Mouse (Mus musculus) adrenal gland, adult 18-20 months (tissue): Measurements from ENCODE around the gene Actr1a. TPM values are rescaled to one million over a fixed set of nuclear protein-coding genes. Genes with fewer than 3 reads are reported as not detected.
A peak's percentile ranks its signal among the peaks of the same experiment; 100 is the strongest.

Experiments used
- DNase-seq, 2 experiments: peaks; one replicate each; pipeline ENCODE4 v3.0.0; 2021 to 2022; ENCODE audit warnings: low spot score in 2 of 2
- total RNA-seq, 2 experiments: library from RNA; stranded (reverse); gene quantifications; 1 replicate in 1 of 2; 2 replicates in 1 of 2; pipeline ENCODE4 v1.2.3; 2021

The Actr1a gene
- total RNA-seq, 2 experiments from 2014 or later, result 121 to 122 TPM

DNA sequence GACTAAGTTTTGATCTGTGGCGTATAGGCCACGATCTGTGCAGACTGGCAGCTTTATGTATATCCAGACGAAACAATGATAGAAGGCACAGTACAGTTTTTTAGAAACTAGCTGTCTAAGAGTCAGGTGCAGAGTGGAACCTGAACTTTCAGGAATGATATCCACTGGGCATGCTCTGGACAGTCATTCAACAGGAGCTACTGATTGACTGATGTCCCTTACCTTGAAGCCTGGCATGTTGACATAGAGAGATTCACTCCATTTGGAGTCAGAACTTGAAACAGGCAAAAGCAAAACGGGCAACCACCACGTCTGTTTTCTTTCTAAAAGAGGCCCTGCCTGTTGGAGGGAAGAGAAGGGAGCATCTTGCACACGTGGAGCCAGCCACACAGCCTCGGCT is 5.0 kb upstream of the Actr1a start:
- DNase-seq, result no peak

DNA sequence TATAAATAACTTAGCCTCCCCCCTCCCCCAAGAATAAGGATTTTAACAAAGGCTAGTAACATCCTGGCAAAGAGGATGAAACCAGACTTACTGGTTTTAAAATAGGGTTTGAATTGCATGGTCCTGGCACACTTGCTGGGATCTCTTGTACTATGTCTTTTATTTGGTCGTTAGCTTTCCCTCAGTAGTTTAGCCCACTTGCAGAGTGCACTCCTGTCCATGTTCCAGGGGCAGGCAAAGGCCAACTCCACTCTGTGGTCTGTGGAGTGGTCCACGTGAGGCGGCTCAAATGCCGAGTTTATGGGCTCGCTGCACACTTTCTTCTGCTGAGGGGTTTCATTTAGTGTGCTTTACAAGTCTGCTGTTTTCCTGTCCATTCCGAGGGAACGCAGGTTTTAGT is 4.3 kb upstream of the Actr1a start:
- no peak for DNase-seq

DNA sequence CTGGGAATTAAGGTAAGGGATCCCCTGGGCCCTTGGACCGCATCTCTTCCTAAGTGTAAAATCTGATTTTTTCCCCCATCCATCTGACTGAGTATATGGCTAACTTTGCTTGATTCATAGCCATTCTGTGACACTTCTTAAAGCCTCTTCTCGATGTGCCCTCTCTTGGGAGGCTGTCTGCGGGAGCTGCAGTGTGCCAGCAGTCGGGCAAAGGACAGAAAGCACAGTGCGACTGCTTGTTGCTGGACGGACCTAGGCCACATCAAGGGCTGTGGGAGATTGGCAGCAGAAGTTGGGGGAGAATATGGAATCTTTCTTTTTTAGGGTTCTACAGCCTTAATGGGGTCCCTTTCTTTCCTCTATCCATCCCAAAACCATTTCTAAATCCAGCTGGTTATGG is 3.8 kb upstream of the Actr1a start:
- DNase-seq, result no peak

DNA sequence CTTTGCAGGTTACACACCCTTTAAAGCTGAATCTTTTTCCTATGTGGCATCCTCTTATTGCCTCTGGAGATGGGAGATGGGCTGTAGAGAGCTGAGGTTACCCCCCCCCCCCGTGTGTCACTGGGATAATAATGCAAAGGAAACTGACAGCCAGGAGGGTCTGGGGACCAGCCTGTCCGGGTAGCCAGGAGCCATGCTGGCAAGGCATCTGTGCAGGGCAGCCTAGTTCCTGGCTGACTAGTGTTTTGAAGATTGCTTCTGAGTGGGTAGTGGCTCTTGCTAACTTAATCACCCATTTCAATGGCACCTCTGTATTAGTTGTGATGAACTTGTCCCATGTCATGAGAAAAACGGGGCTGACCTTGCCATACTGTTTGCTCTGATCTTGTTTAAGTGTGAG is 2.9 kb upstream of the Actr1a start:
- no peak for DNase-seq

DNA sequence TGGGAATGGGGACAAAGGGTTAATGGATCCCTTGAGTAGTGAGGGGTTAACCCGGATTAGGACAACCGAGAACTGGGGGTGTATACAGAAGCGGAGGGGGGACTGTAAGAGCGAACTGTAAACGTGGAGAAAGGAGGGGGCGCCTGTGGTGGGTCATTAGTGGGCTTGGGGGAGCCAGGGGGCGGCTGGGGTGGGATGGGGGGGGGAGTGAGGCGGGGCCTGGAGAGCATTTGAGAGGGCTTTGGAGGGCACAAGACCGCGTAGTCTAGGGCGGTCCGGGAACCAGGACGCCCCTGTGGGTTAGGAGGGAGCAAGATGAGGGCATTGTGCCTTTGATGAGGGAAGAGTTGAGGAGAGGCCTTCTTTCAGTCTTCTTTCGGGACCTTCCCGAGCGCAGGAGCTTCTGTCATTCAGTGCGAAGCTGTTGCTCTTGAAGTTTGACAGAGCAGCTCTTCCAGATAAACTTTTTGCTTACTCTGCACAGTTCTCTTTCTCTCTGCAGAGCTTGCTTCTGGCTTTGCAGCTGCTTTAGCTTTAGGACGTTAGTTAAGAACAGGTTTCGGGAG is 2.0 kb upstream of the Actr1a start:
- DNase-seq, result no peak

DNA sequence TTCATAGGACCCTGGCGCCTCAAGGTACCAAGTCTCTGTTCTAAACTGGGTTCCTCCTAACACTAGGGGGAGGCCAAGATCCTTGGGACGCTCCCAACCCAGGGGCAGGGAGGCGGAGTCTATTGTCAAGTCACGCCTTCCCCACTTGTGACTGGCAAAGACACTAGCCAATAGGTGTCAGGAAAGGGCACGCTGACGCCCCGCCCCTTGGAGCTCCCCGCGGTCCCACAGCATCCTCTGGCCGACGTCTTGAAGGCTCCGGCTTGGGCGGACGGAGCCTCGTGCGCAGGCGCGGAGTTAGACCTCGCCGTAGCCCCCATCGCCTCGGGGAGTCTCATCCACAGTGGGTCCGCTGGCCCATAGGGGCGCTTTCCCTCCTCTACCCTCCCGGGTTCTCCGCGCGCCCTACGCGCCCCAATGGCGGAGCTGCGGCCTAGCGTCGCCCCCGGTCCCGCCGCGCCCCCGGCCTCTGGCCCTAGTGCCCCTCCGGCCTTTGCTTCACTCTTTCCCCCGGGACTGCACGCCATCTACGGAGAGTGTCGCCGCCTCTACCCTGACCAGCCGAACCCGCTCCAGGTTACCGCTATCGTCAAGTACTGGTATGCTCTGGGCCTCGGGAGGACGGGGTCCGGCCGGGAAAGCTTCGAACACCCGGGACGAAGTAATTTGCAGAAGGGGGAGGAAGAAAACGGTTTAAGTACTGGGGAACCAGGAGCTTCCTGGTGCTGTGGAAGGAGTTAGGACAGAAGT is 1.3 kb upstream of the Actr1a start, which contains the start of gene Sufu:
Sufu (plus strand) TSS at position 211 of the 750 bp plus-strand sequence.
- peak; percentile 95 to 96 for DNase-seq

DNA sequence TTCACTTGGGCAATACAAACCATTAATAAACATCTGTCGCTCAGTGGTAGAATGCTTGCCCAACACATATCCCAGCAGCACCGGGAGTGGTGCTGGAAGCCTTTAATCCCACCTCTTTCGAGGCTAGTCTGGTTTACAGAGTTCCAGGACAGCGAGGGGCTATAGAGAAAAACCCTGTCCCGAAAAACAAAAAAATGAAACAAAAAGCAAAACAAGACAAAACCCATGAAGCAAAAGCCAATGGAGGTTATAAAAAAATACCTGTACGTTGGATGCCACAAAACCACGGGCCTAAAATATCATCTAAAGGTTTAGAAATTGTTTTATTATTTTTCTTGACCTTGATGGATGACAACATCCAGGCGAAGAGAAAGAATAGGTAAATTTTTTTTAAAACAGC is 561 bp upstream of the Actr1a start:
- DNase-seq, result no peak

DNA sequence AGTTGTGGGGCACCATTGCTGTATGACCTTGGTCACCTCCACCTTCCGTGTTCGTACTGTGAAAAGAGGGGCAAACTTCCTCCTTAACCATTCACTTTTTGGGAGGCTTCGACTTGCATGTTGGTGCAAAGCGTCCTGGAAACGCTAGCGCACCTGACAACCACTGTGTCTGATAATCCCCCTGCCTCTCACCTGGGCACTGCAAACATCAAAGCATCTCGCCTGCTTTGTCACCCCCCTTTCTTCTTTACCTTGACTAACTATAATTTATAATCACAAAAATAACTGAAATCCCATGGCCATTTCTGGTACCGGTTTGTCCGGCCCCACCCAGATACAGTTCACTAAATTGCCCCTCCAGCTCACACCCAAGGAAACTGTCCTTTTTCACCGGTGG is 838 bp downstream of the Actr1a start:
- DNase-seq, result no peak

DNA sequence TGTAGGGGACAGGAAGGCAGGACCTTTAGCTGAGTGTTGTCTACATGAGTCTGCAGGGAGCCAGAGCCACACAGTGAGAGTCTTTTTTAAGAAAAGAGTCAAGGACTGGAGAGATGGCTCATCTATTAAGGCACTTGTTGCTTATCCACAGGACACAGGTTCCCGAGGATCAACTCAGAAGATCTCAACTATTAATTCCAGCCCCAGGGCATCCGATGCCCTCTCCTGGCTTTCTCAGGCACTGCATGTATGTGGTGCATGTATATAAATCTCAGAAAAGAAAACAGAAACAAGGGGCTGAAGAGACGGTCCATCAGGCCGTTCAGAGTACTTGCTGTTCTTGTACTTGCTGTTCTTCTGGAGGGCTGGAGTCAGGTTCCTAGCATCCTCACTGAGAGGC is 3.5 kb downstream of the Actr1a start:
- DNase-seq, result no peak

DNA sequence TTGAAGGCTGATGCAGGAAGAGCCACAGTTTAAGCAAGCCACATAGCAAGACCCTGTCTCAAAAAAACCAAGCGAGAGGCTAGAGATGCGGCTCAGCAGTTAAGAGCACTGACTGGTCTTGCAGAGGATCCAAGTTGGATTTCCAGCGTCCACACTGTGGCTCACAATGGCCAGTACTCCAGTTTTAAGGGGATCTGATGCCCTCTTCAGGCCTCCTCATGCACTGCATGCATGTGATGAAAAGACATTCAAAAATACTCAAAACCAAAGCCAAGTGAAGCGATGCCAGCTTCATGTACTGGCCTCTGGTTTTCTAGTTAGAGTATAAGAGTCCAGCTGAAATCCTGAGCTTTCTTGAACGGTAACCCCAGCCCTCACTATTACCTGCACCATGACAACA is 5.7 kb downstream of the Actr1a start:
- no peak for DNase-seq

DNA sequence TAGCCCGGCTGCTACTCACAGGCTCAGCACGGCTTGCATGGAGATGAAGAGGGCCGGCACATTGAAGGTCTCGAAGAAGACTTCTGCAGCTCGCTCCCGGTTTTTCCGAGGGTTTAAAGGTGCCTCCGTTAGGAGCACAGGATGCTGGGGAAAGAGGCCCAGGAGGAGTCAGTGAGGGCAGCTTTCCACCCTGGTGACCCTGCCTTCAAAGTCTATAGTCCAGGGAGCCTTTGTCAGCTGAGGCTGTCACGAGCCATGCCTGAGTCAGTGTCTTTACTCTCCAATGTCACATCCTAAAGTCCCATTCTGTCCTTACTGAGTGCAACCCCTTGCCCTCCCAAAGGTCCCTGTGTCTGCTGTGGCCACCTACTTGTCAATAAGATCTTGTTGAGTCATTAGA is 13.3 kb downstream of the Actr1a start:
- no peak for DNase-seq

DNA sequence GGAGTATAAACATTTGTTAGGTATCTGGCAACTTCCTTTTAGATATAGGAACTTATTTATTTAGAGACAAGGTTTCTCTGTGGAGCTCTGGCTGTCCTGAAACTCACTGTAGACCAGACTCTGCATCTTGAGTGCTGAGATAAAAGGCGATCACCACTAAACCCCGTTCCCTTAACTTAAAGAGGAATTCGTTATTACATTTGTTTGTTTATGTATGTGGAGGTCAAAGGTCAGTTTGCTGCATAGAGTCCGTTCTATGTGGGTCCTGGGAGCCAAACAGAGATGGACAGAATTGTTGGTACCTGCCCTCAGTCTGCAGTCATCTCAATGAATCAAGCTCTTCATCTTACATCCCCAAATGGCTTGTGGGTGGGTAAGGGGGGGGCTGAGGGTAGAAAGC is 19.7 kb downstream of the Actr1a start:
- no peak for DNase-seq

DNA sequence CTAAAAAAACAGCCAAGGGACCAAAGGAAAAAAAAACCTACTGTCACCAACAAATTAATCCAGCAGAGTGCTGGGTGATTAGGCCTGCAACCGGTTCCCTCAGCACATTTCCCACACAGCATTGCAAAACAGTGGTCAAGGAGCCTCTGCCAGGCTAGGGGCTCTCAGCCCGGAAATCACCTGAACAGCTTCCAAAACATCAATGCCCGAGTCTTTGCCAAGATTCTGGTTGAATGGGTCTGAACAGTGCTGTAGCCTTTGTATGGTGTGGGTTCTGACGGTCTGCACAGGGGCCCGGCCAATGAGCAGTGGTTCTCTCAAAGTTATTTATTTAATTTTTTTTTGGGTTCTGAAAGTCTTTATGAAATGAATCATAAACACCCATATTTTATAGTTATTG is 20.1 kb downstream of the Actr1a start:
- no peak for DNase-seq

DNA sequence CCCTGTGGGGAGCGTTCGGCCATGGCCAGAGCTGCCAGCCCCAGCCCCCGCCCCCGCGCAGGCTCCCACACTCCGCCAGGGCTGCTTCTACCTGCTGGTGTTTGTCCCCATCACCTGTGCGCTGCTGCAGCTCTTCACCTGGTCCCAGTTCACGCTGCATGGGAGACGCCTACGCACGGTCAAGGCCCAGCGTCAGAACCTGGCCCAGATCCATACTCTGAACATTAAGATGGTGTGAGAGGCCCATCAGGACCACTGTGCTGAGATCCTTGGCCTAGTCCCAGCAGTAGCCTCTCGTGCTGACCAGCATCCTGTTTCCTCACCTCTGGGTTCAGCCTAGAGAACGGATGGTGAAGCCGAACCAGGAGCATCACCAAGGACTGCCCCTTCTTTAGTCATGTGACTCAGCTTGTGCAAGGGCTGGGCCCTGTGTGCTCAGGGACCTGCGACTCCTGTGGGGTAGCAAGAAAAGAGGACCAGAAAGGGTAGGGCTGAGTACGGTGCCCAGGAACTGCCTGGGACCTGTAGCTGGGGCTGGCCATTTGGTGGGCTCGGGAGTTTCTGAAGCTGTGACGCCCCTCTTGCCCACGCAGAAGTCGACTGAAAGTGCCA is 21.0 kb downstream of the Actr1a start:
- no peak for DNase-seq

DNA sequence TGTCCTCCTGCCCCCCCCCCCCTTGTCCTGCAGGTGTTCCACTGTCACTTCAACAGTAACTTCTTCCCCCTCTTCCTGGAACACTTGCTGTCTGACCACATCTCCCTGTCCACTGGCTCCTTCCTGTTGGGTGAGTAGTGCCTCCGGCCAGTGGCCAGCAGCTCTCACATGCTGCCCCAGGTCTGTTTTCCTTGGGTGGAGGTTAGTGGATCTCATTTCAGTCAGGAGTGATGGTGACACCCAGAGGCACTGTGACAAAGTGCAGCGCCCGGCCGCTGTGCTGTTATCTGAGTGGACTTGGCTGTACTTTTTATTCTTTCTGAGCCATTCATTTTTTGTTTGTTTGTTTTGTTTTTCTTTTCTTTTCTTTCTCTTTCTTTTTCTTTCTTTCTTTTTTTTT is 26.3 kb downstream of the Actr1a start:
- peak; percentile 48 to 51 for DNase-seq

DNA sequence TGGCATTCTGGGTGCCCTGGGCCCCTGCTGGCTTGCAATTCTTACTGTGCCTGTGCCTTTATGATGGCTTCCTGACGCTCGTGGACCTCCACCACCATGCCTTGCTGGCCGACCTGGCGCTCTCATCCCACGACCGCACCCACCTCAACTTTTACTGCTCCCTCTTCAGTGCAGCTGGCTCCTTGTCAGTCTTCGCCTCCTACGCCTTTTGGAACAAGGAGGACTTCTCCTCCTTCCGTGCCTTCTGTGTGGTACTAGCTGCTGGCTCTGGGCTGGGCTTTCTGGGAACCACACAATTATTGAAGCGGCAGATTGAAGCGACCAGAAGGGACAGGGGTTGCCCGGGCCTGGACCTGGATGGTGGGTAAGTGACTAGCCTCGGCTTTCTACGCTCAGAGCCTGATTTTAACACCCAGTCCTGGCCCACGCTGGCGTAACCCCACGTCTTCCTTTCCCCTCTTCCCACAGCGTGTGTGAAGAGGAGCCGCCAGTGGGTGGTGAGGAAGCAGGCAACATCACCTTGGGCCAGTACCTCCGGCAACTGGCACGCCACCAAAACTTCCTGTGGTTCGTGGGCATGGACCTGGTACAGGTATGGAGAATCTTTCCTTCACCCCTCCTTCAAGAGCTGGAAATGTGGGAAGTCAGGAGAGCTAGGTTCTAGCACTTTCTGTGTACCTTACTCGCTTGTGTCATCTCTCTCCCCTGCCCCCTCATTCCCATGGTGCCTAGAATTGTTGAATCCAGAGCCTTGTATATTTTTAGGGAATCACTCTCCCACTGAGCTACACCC is 27.6 kb downstream of the Actr1a start:
- no peak for DNase-seq

DNA sequence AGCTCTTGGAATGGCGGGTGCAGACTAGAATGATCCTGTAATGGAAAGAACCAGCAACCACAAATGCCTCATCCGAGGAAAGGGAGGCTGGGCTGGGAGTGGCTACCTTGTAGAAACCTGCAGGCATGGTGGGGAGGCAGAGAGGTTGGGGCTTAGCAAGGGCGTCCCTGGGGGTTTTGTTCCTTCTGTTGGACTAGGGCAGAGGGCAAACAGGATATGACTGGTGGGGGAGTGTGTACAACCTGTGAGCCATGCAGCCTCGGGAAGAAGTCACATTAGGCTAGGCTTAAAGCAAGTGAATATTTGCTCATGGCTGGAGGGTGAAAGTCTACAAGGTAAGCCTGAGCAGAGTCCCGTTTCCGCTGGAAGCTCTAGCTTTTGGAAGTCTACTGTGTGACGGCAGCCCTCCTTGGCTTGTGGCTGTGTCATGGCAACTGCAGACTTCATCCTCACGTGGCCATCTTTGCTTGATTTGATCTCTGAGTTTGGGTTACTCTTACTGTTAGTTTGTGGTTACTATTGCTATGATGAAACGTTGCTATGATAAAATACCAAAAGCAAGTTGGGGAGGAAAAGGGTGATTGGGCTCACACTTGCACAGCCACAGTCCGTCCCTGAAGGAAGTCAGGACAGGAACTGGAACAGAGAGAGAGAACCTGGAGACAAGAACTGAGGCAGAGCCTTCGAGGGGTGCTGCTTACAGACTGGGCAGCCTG is 32.1 kb downstream of the Actr1a start:
- no peak for DNase-seq

DNA sequence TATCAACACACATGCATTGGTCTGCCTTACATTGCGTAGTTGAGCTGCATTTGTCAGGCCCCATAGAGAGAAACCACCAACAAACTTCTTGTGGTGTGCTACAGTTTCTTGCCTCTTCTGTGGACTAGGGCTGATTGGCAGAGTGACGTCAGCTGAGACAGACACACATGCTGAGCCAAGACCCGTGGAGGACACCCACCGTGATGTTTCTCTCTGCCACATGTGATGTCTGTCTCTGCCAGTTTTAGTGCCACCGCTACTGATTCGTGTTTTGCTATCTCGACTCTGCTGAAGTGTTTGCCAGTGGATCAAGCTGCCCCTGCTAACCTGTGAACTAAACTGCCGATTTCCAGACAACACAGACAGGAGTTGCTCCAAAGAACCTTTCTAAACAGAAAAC is 33.4 kb downstream of the Actr1a start:
- DNase-seq, result no peak

DNA sequence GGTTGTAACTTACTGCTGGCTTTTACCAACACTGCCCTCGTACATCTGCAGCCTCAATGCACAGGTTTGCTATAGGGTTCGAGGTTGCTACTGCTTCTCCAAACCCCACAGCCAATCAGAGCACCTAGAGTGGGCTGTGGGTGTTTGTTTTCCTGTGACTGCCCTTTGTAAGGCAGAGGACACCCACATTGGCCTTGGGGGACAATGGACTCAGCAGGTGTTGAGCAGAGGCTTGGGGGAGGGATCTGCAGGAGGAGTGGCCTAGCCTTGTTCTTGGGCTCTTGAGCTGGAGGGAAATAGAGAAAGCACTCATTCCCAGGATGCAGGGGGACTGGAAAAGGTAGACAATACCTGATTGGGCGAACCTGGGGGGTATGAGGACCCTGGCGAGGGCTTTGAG is 37.2 kb downstream of the Actr1a start:
- DNase-seq, result no peak

DNA sequence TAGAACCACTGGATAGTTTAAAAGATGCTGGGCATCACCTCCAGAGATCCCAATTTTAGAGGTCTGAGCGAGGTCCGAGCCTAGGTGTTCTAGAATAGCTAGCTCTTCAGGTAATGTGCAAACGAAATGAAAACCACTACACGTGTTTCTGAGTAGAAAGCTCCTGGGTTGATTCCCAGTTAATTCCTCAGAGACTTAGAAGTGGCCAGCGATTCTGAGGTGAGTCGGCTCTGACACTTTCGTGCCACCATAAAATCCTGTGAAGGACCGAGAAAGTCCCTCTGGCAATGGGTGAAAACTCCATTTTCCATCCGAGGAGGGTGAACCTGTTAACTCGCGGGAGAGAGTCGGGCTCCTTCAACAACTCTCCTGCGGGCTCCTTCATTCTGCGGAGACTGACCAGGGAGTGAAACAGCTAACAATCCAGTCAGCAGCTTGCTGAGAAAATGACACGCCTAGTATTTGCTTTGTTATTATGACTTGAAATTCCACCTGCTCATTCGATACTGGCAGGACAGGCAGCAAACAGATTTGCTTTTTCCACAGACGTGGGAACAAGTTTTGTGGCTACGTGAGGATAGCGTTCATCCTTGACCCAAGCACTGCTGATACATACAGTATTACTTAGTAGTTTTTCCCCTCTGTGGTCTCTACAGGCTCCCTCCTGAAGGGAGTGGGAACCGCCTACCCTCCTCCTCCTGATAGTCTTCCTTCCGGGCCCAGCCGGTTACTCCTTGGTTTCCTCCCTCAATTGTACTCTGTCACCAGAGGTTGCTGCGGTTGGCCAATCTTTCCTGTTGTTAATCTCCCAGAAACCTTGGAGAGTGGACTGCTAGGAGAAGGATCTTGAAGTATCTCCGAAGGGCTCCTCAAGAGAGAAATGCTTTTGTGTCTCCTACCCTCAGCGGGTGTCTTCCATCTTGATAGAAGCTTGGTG is 37.9 kb downstream of the Actr1a start:
- DNase-seq, result no peak
